Mouse (Mus musculus): ENCODE results near the gene Agap2.

GRCm38 (mm10) chr10:127083915-127084306 lies 8.8 kb downstream of the Agap2 start:
- TF ChIP-seq CTCF (IDR thresholded peaks at IDR 0.05; ENCODE audit: insufficient read depth, low read length): no peak
- no peak for TF ChIP-seq POLR2A (IDR thresholded peaks at IDR 0.05; ENCODE audit: borderline replicate concordance, extremely low read depth, low read depth, low read length)

Data from lung, adult 2 months (tissue).